In the genomic region with DNA sequence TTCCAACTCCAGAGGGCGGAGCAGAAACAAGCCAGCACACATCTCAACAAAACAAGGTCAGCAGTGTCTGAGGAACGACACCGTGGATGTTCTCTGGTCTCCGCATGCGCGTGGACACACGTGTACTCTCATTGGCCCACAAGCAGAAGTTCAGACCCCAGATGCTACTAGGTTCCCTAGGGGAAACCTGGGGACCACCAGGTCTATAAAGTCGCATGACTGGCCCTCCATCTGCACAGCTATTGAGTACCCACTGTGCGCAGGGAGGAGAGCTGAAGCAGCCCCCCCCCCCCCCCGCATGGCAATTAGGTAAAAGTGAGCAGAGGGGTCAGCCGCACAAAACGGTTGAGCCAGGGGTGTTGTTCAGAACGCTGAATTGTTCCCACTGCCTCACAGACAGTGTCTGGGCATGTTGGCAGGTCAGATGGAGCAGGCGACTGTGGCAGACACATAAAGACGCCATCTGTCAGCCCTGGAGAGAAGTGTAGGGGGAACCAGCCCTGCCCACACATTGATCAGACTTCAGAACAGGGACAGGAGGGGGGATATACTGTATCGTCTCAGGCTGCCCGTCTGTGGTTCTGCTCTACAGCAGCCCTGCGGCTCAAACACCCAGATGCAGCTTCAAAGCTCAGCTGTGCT, we compare ENCODE assay signal across 11 mouse cellular contexts. TPM values are rescaled to one million over a fixed set of nuclear protein-coding genes. Genes with fewer than 3 reads are reported as not detected.
DNase-seq lines count a peak whose midpoint lies in the region; ATAC-seq and TF ChIP-seq lines count a peak whose summit lies in the region.
"Had no signal": no experiment of that assay in that cellular context is flagged by ENCODE, and none has a peak within 500 bp of the region (broad histone marks: within the 10 kb centered on the region; RNA-seq: fewer than 3 reads in every experiment).

No protein-coding gene starts in this region.

- H3K4me3 ChIP-seq in cerebellum, adult 2 months (replicated peaks; ENCODE audit: insufficient read depth, low read depth, low read length) = no peak overlapping the region
- H3K4me3 ChIP-seq in intestine, embryonic 15.5 days (replicated peaks) = no peak overlapping the region
- H3K4me3 ChIP-seq: limb, embryonic 13.5 days had no signal

- no peak overlapping the region for H3K9ac ChIP-seq in intestine, embryonic 15.5 days
- H3K9ac ChIP-seq: limb, embryonic 13.5 days had no signal

- no peaks in the 10 kb centered on the region for H3K9me3 ChIP-seq in intestine, embryonic 15.5 days
- H3K9me3 ChIP-seq: limb, embryonic 13.5 days had no signal

- H3K4me2 ChIP-seq in intestine, embryonic 15.5 days (replicated peaks) = no peak overlapping the region
- H3K4me2 ChIP-seq: limb, embryonic 13.5 days had no signal

- DNase-seq in cerebellum, adult 2 months = peak; percentile 49 to 59
- peak; percentile 39 for DNase-seq in thymus, postnatal 14 days
- no peak for DNase-seq in thymus, adult 18-20 months
- peak; percentile 55 to 61 for DNase-seq in layer of hippocampus, postnatal 36 days
- DNase-seq in gastrocnemius, postnatal 4 days (ENCODE audit: low spot score in 2 of 2) = no peak
- DNase-seq in kidney, postnatal 25 days = no peak
- DNase-seq: gastrocnemius, postnatal 14 days; kidney, adult 2 months had no signal

- TF ChIP-seq CTCF in cerebellum, adult 2 months (IDR thresholded peaks at IDR 0.05; ENCODE audit: borderline replicate concordance, insufficient read depth, low read depth, low read length) = no peak

- ATAC-seq in cerebellum, adult (ENCODE audit: insufficient number of reproducible peaks, low FRiP score, low TSS enrichment) = no peak
- no peak for ATAC-seq in intestine, embryonic 15.5 days

- H3K4me1 ChIP-seq in cerebellum, adult 2 months (ENCODE audit: control insufficient read depth, insufficient read depth, low read length) = peaks cover 23% of the 10 kb centered on the region
- peaks cover 15% of the 10 kb centered on the region for H3K4me1 ChIP-seq in intestine, embryonic 15.5 days (replicated peaks)

- H3K27me3 ChIP-seq in cerebellum, adult 2 months (ENCODE audit: control insufficient read depth, insufficient read depth, low read length) = no peaks in the 10 kb centered on the region
- no peaks in the 10 kb centered on the region for H3K27me3 ChIP-seq in intestine, embryonic 15.5 days (replicated peaks)
- H3K27me3 ChIP-seq: limb, embryonic 13.5 days had no signal

- WGBS in cerebellum, adult 2 months = 29% methylated on average over 18 of the region's 18 CpGs
- WGBS in intestine, embryonic 15.5 days = 59% methylated on average over 18 of the region's 18 CpGs

- no peak overlapping the region for H3K27ac ChIP-seq in cerebellum, adult 2 months (ENCODE audit: insufficient read depth, low read length)
- no peak overlapping the region for H3K27ac ChIP-seq in intestine, embryonic 15.5 days
- H3K27ac ChIP-seq: limb, embryonic 13.5 days had no signal

- no peaks in the 10 kb centered on the region for H3K36me3 ChIP-seq in intestine, embryonic 15.5 days
- H3K36me3 ChIP-seq: limb, embryonic 13.5 days had no signal

- no peak for TF ChIP-seq POLR2A in cerebellum, adult 2 months (IDR thresholded peaks at IDR 0.05; ENCODE audit: borderline replicate concordance, insufficient read depth, low read length)

RNA-seq across cellular contexts. Expression of a gene that starts 7.7 kb away (rescaled TPM):
- 10.8 and 11.0 TPM in 2 replicates for polyA plus RNA-seq in cerebellum, adult 2 months (2012; rRNA removed)
- 10 to 100 TPM; 15.7 to 18.7 TPM for total RNA-seq in layer of hippocampus, postnatal 36 days (2021)
- total RNA-seq in gastrocnemius, postnatal 4 days (2021) = 1 to 10 TPM; 6.4 to 7.8 TPM
- polyA plus RNA-seq in intestine, embryonic 15.5 days (2015; fragmentation: Nextera tagmentation; extraction: Ambion mirVana) = 14.4 and 15.3 TPM in 2 replicates

RNA-seq across cellular contexts. Expression of a gene that starts 54.5 kb away (rescaled TPM):
- 149 and 156 TPM in 2 replicates for polyA plus RNA-seq in cerebellum, adult 2 months (2012; rRNA removed)
- 100 to 1,000 TPM; 129 to 137 TPM for total RNA-seq in layer of hippocampus, postnatal 36 days (2021)
- 10 to 100 TPM; 68.5 to 82.9 TPM for total RNA-seq in gastrocnemius, postnatal 4 days (2021)
- polyA plus RNA-seq in intestine, embryonic 15.5 days (2015; fragmentation: Nextera tagmentation; extraction: Ambion mirVana) = 152 and 167 TPM in 2 replicates

Comparison
In these comparisons a context has a peak if more than half of its experiments do, and no peak if none do; other contexts are left out.
1. DNase-seq: peak in cerebellum, adult 2 months (2 of 2), thymus, postnatal 14 days (single experiment) and layer of hippocampus, postnatal 36 days (2 of 2); none in thymus, adult 18-20 months (0 of 2), gastrocnemius, postnatal 4 days (0 of 2) and kidney, postnatal 25 days (0 of 2).